Comparison of ENCODE assay signal across 8 mouse cellular contexts in genomic region chr2:163438619-163439451, GRCm38 (mm10). TPM values are rescaled to one million over a fixed set of nuclear protein-coding genes. Genes with fewer than 3 reads are reported as not detected.
DNase-seq lines count a peak whose midpoint lies in the region; ATAC-seq and TF ChIP-seq lines count a peak whose summit lies in the region.

No protein-coding gene starts in this region.

- H3K9ac ChIP-seq in forebrain, embryonic 16.5 days (replicated peaks; ENCODE audit: low read depth, low read length), result peak overlapping the region; percentile 89
- H3K9ac ChIP-seq in kidney, postnatal 0 days (ENCODE audit: low read depth, low read length), result no peak overlapping the region
- peak overlapping the region; percentile 93 for H3K9ac ChIP-seq in midbrain, embryonic 13.5 days (replicated peaks)

- peak; percentile 34 for DNase-seq in right cerebral cortex, adult 18-20 months
- no peak for DNase-seq in right cerebral cortex, postnatal 36 days (ENCODE audit: low spot score in 2 of 2)
- peak; percentile 40 for DNase-seq in c-Kit-positive CD71-negative TER-119-negative erythroid progenitor cells, embryonic 14.5 days (ENCODE audit: low read depth)
- DNase-seq in kidney, postnatal 0 days (ENCODE audit: low spot score), result peak; percentile 69
- peak; percentile 50 for DNase-seq in thymus, postnatal 4 days
- DNase-seq in gastrocnemius, postnatal 36 days, result no peak

- WGBS in forebrain, embryonic 16.5 days, result 1% methylated on average over 30 of the region's 30 CpGs
- WGBS in kidney, postnatal 0 days, result under 1% methylated on average over 30 of the region's 30 CpGs
- 2% methylated on average over 30 of the region's 30 CpGs for WGBS in midbrain, embryonic 13.5 days

- TF ChIP-seq CTCF in kidney, postnatal 0 days (IDR thresholded peaks at IDR 0.05; ENCODE audit: low read depth), result no peak

- intact Hi-C loops in gastrocnemius, postnatal 36 days (cut with DNase I), result no loop called here

- H3K4me2 ChIP-seq in forebrain, embryonic 16.5 days (ENCODE audit: low read length), result peak overlapping the region; percentile 74
- H3K4me2 ChIP-seq in kidney, postnatal 0 days (ENCODE audit: low read length), result peak overlapping the region; percentile 43
- H3K4me2 ChIP-seq in midbrain, embryonic 13.5 days (replicated peaks), result peak overlapping the region; percentile 69

- no peaks in the 10 kb centered on the region for H3K36me3 ChIP-seq in forebrain, embryonic 16.5 days (ENCODE audit: control insufficient read depth, insufficient read depth)
- H3K36me3 ChIP-seq in kidney, postnatal 0 days (ENCODE audit: insufficient read depth, low read length), result no peaks in the 10 kb centered on the region
- H3K36me3 ChIP-seq in midbrain, embryonic 13.5 days, result peaks cover 6% of the 10 kb centered on the region

- H3K9me3 ChIP-seq in forebrain, embryonic 16.5 days (ENCODE audit: control insufficient read depth, low read length), result no peaks in the 10 kb centered on the region
- no peaks in the 10 kb centered on the region for H3K9me3 ChIP-seq in kidney, postnatal 0 days (replicated peaks; ENCODE audit: low read length)
- H3K9me3 ChIP-seq in midbrain, embryonic 13.5 days, result no peaks in the 10 kb centered on the region

- H3K27ac ChIP-seq in forebrain, embryonic 16.5 days (ENCODE audit: low read length), result peak overlapping the region; percentile 73
- H3K27ac ChIP-seq in kidney, postnatal 0 days, result no peak overlapping the region
- peak overlapping the region; percentile 90 for H3K27ac ChIP-seq in midbrain, embryonic 13.5 days

- H3K4me3 ChIP-seq in forebrain, embryonic 16.5 days (replicated peaks; ENCODE audit: low read length), result peak overlapping the region; percentile 83
- H3K4me3 ChIP-seq in kidney, postnatal 0 days (replicated peaks; ENCODE audit: low read depth, low read length), result peak overlapping the region; percentile 13; the same call in 1 of the 2 replicates
- H3K4me3 ChIP-seq in midbrain, embryonic 13.5 days (replicated peaks), result peak overlapping the region; percentile 87

- peak; percentile 56 for ATAC-seq in forebrain, embryonic 16.5 days
- ATAC-seq in kidney, postnatal 0 days (replicated peaks; ENCODE audit: low FRiP score, low read depth), result no peak
- ATAC-seq in midbrain, embryonic 13.5 days, result peak; percentile 84

- no peaks in the 10 kb centered on the region for H3K27me3 ChIP-seq in forebrain, embryonic 16.5 days (replicated peaks; ENCODE audit: control insufficient read depth, insufficient read depth, low read length)
- 0 out of 2 replicates have a peak, but pooled peaks cover 7% of the 10 kb centered on the region for H3K27me3 ChIP-seq in kidney, postnatal 0 days (ENCODE audit: insufficient read depth, low read length)
- no peaks in the 10 kb centered on the region for H3K27me3 ChIP-seq in midbrain, embryonic 13.5 days

- H3K4me1 ChIP-seq in forebrain, embryonic 16.5 days (replicated peaks; ENCODE audit: control insufficient read depth, insufficient read depth, low read length), result peaks cover 21% of the 10 kb centered on the region
- peaks cover 6% of the 10 kb centered on the region; the same call in 1 of the 2 replicates for H3K4me1 ChIP-seq in kidney, postnatal 0 days (replicated peaks; ENCODE audit: insufficient read depth, low read length)
- H3K4me1 ChIP-seq in midbrain, embryonic 13.5 days (replicated peaks), result peaks cover 40% of the 10 kb centered on the region

RNA-seq across cellular contexts. Expression of gene Gdap1l1, which starts 0.6 kb away (rescaled TPM):
- polyA plus RNA-seq in forebrain, embryonic 16.5 days (2015; fragmentation: Nextera tagmentation; extraction: Ambion mirVana), result 103 and 124 TPM in 2 replicates
- polyA plus RNA-seq in kidney, postnatal 0 days (2015; fragmentation: Nextera tagmentation; extraction: Ambion mirVana), result 0.64 and 0.74 TPM in 2 replicates
- 114 and 121 TPM in 2 replicates for polyA plus RNA-seq in midbrain, embryonic 13.5 days (2015; fragmentation: Nextera tagmentation; extraction: Ambion mirVana)
- total RNA-seq in gastrocnemius, postnatal 36 days (2021), result not detected

RNA-seq across cellular contexts. Expression of gene Oser1, which starts 14.3 kb away (rescaled TPM):
- 77.3 and 77.4 TPM in 2 replicates for polyA plus RNA-seq in forebrain, embryonic 16.5 days (2015; fragmentation: Nextera tagmentation; extraction: Ambion mirVana)
- polyA plus RNA-seq in kidney, postnatal 0 days (2015; fragmentation: Nextera tagmentation; extraction: Ambion mirVana), result 74.9 and 78.2 TPM in 2 replicates
- 77.3 and 79.4 TPM in 2 replicates for polyA plus RNA-seq in midbrain, embryonic 13.5 days (2015; fragmentation: Nextera tagmentation; extraction: Ambion mirVana)
- 10 to 100 TPM; 31.3 to 32.4 TPM for total RNA-seq in gastrocnemius, postnatal 36 days (2021)

RNA-seq across cellular contexts. Expression of gene Fitm2, which starts 33.6 kb away (rescaled TPM):
- polyA plus RNA-seq in forebrain, embryonic 16.5 days (2015; fragmentation: Nextera tagmentation; extraction: Ambion mirVana), result 13.0 and 15.4 TPM in 2 replicates
- 10.3 and 10.4 TPM in 2 replicates for polyA plus RNA-seq in kidney, postnatal 0 days (2015; fragmentation: Nextera tagmentation; extraction: Ambion mirVana)
- polyA plus RNA-seq in midbrain, embryonic 13.5 days (2015; fragmentation: Nextera tagmentation; extraction: Ambion mirVana), result 12.1 and 12.7 TPM in 2 replicates
- 10 to 100 TPM; 70.2 to 84.3 TPM for total RNA-seq in gastrocnemius, postnatal 36 days (2021)

RNA-seq across cellular contexts. Expression of gene Jph2, which starts 41.0 kb away (rescaled TPM):
- polyA plus RNA-seq in forebrain, embryonic 16.5 days (2015; fragmentation: Nextera tagmentation; extraction: Ambion mirVana), result 0.20 and 0.28 TPM in 2 replicates
- polyA plus RNA-seq in kidney, postnatal 0 days (2015; fragmentation: Nextera tagmentation; extraction: Ambion mirVana), result 3.4 and 3.5 TPM in 2 replicates
- 0.13 and 0.31 TPM in 2 replicates for polyA plus RNA-seq in midbrain, embryonic 13.5 days (2015; fragmentation: Nextera tagmentation; extraction: Ambion mirVana)
- 100 to 1,000 TPM; 427 to 468 TPM for total RNA-seq in gastrocnemius, postnatal 36 days (2021)

RNA-seq across cellular contexts. Expression of gene R3hdml, which starts 53.3 kb away (rescaled TPM):
- not detected in 2 replicates for polyA plus RNA-seq in forebrain, embryonic 16.5 days (2015; fragmentation: Nextera tagmentation; extraction: Ambion mirVana)
- 27.4 and 29.8 TPM in 2 replicates for polyA plus RNA-seq in kidney, postnatal 0 days (2015; fragmentation: Nextera tagmentation; extraction: Ambion mirVana)
- polyA plus RNA-seq in midbrain, embryonic 13.5 days (2015; fragmentation: Nextera tagmentation; extraction: Ambion mirVana), result 0.18 TPM in 1 of 2 replicates, not detected in the other
- total RNA-seq in gastrocnemius, postnatal 36 days (2021), result not detected

Comparison
In these comparisons a context has a peak if more than half of its experiments do, and no peak if none do; other contexts are left out.
1. DNase-seq: peak in right cerebral cortex, adult 18-20 months (single experiment), c-Kit-positive CD71-negative TER-119-negative erythroid progenitor cells, embryonic 14.5 days (single experiment), kidney, postnatal 0 days (single experiment) and thymus, postnatal 4 days (single experiment); none in right cerebral cortex, postnatal 36 days (0 of 2) and gastrocnemius, postnatal 36 days (0 of 2).
2. H3K4me3 ChIP-seq: peak in every context shown above with its lines; median percentile 87 in midbrain, embryonic 13.5 days; 83 in forebrain, embryonic 16.5 days; 13 in kidney, postnatal 0 days.
3. RNA of gene Gdap1l1, which starts 0.6 kb away (polyA plus RNA-seq): 103 to 124 TPM in forebrain, embryonic 16.5 days and 114 to 121 TPM in midbrain, embryonic 13.5 days; 0.64 to 0.74 TPM in kidney, postnatal 0 days; every median in the first group is over 10 times any median in the second.
4. Peak in every context shown above with its lines, with median percentiles within 50 percentile points of each other: H3K4me2 ChIP-seq.